Mouse (Mus musculus): ENCODE data around the gene Rrp1. TPM values are rescaled to one million over a fixed set of nuclear protein-coding genes. Genes with fewer than 3 reads are reported as not detected.
"Not testable (repeated sequence)": the region's sequence is repeated elsewhere in the genome, so short reads cannot be mapped to it uniquely, and the experiment has no call there.

Rrp1 gene
- polyA plus RNA-seq, 1 experiment, result 132 TPM

GRCm38 (mm10) chr10:78418791-78419190 is 5.9 kb upstream of the Rrp1 start:
- 85% methylated on average over 2 of the region's 2 CpGs for WGBS
- Histone ChIP-seq H3K4me3 (replicated peaks; ENCODE audit: control insufficient read depth, low read depth, low read length) (no peak overlapping the region), H3K27ac (ENCODE audit: control insufficient read depth, insufficient read depth, low read depth, low read length, poor library complexity) (no peak overlapping the region), H3K4me1 (ENCODE audit: control insufficient read depth, insufficient read depth, low read length) (no peaks in the 10 kb centered on the region; the same call in 1 of the 2 replicates)
- no peak for TF ChIP-seq POLR2A (IDR thresholded peaks at IDR 0.05; ENCODE audit: borderline replicate concordance, control insufficient read depth, low read depth, low read length)
- no peak for TF ChIP-seq CTCF (IDR thresholded peaks at IDR 0.05; ENCODE audit: control insufficient read depth, insufficient read depth, low read length)

- H3K4me1 ChIP-seq (ENCODE audit: control insufficient read depth, insufficient read depth, low read length), result no peaks in the 10 kb centered on the region; the same call in 1 of the 2 replicates
- H3K4me3 ChIP-seq (replicated peaks; ENCODE audit: control insufficient read depth, low read depth, low read length), result no peak overlapping the region
- TF ChIP-seq POLR2A (IDR thresholded peaks at IDR 0.05; ENCODE audit: borderline replicate concordance, control insufficient read depth, low read depth, low read length) (no peak), CTCF (IDR thresholded peaks at IDR 0.05; ENCODE audit: control insufficient read depth, insufficient read depth, low read length) (no peak)
- 67% methylated on average over 5 of the region's 5 CpGs for WGBS
- no peak overlapping the region for H3K27ac ChIP-seq (ENCODE audit: control insufficient read depth, insufficient read depth, low read depth, low read length, poor library complexity)
Observed at GRCm38 (mm10) chr10:78417888-78418287, 5.0 kb upstream of the Rrp1 start.

- not testable (repeated sequence) for H3K4me3 ChIP-seq (replicated peaks; ENCODE audit: control insufficient read depth, low read depth, low read length); H3K4me1 ChIP-seq (ENCODE audit: control insufficient read depth, insufficient read depth, low read length); H3K27ac ChIP-seq (ENCODE audit: control insufficient read depth, insufficient read depth, low read depth, low read length, poor library complexity)
- 73% methylated on average over 3 of the region's 4 CpGs for WGBS
Observed at GRCm38 (mm10) chr10:78414936-78415335, 2.1 kb upstream of the Rrp1 start.

- Histone ChIP-seq H3K4me1 (ENCODE audit: control insufficient read depth, insufficient read depth, low read length) (no peaks in the 10 kb centered on the region), H3K4me3 (replicated peaks; ENCODE audit: control insufficient read depth, low read depth, low read length) (peak overlapping the region; percentile 89), H3K27ac (ENCODE audit: control insufficient read depth, insufficient read depth, low read depth, low read length, poor library complexity) (no peak overlapping the region)
- TF ChIP-seq POLR2A (IDR thresholded peaks at IDR 0.05; ENCODE audit: borderline replicate concordance, control insufficient read depth, low read depth, low read length) (no peak), CTCF (IDR thresholded peaks at IDR 0.05; ENCODE audit: control insufficient read depth, insufficient read depth, low read length) (no peak)
- WGBS, result 47% methylated on average over 7 of the region's 7 CpGs
Observed at GRCm38 (mm10) chr10:78413152-78413520, 293 bp upstream of the Rrp1 start.

GRCm38 (mm10) chr10:78411851-78412250 is 992 bp downstream of the Rrp1 start:
- peak overlapping the region; percentile 89 for H3K4me3 ChIP-seq (replicated peaks; ENCODE audit: control insufficient read depth, low read depth, low read length)
- H3K27ac ChIP-seq (ENCODE audit: control insufficient read depth, insufficient read depth, low read depth, low read length, poor library complexity), result no peak overlapping the region
- WGBS, result 7% methylated on average over 8 of the region's 8 CpGs
- no peaks in the 10 kb centered on the region; the same call in 1 of the 2 replicates for H3K4me1 ChIP-seq (ENCODE audit: control insufficient read depth, insufficient read depth, low read length)
- TF ChIP-seq POLR2A (IDR thresholded peaks at IDR 0.05; ENCODE audit: borderline replicate concordance, control insufficient read depth, low read depth, low read length) (no peak), CTCF (IDR thresholded peaks at IDR 0.05; ENCODE audit: control insufficient read depth, insufficient read depth, low read length) (no peak)

- no peak overlapping the region for H3K27ac ChIP-seq (ENCODE audit: control insufficient read depth, insufficient read depth, low read depth, low read length, poor library complexity)
- TF ChIP-seq POLR2A (IDR thresholded peaks at IDR 0.05; ENCODE audit: borderline replicate concordance, control insufficient read depth, low read depth, low read length) (no peak), CTCF (IDR thresholded peaks at IDR 0.05; ENCODE audit: control insufficient read depth, insufficient read depth, low read length) (no peak)
- WGBS, result 89% methylated on average over 9 of the region's 9 CpGs
- no peaks in the 10 kb centered on the region; the same call in 1 of the 2 replicates for H3K4me1 ChIP-seq (ENCODE audit: control insufficient read depth, insufficient read depth, low read length)
- no peak overlapping the region for H3K4me3 ChIP-seq (replicated peaks; ENCODE audit: control insufficient read depth, low read depth, low read length)
Observed at GRCm38 (mm10) chr10:78409035-78409788, 3.6 kb downstream of the Rrp1 start.

GRCm38 (mm10) chr10:78407132-78407531 is 5.7 kb downstream of the Rrp1 start:
- Histone ChIP-seq H3K4me3 (replicated peaks; ENCODE audit: control insufficient read depth, low read depth, low read length) (no peak overlapping the region), H3K4me1 (ENCODE audit: control insufficient read depth, insufficient read depth, low read length) (no peaks in the 10 kb centered on the region; the same call in 1 of the 2 replicates), H3K27ac (ENCODE audit: control insufficient read depth, insufficient read depth, low read depth, low read length, poor library complexity) (no peak overlapping the region)
- TF ChIP-seq CTCF (IDR thresholded peaks at IDR 0.05; ENCODE audit: control insufficient read depth, insufficient read depth, low read length), result no peak
- no peak for TF ChIP-seq POLR2A (IDR thresholded peaks at IDR 0.05; ENCODE audit: borderline replicate concordance, control insufficient read depth, low read depth, low read length)
- WGBS, result 73% methylated on average over 4 of the region's 4 CpGs

GRCm38 (mm10) chr10:78406152-78406551 is 6.7 kb downstream of the Rrp1 start:
- TF ChIP-seq CTCF (IDR thresholded peaks at IDR 0.05; ENCODE audit: control insufficient read depth, insufficient read depth, low read length) (no peak), POLR2A (IDR thresholded peaks at IDR 0.05; ENCODE audit: borderline replicate concordance, control insufficient read depth, low read depth, low read length) (no peak)
- H3K4me3 ChIP-seq (replicated peaks; ENCODE audit: control insufficient read depth, low read depth, low read length), result no peak overlapping the region
- no peak overlapping the region for H3K27ac ChIP-seq (ENCODE audit: control insufficient read depth, insufficient read depth, low read depth, low read length, poor library complexity)
- H3K4me1 ChIP-seq (ENCODE audit: control insufficient read depth, insufficient read depth, low read length), result no peaks in the 10 kb centered on the region; the same call in 1 of the 2 replicates
- 22% methylated on average over 6 of the region's 6 CpGs for WGBS

All from bone marrow, adult 2 months (tissue).